7 mouse cellular contexts compared by ENCODE assay signal in genomic region chr17:31855597-31856518, GRCm38 (mm10). TPM values are rescaled to one million over a fixed set of nuclear protein-coding genes. Genes with fewer than 3 reads are reported as not detected.
DNase-seq lines count a peak whose midpoint lies in the region; ATAC-seq and TF ChIP-seq lines count a peak whose summit lies in the region.

Sik1 (minus strand) TSS chr17:31855804.

- H3K4me3 ChIP-seq in embryonic facial prominence, embryonic 11.5 days (ENCODE audit: low read depth, low read length): peak within 1 kb of the TSS; percentile 81
- H3K4me3 ChIP-seq in limb, embryonic 12.5 days (replicated peaks): peak within 1 kb of the TSS; percentile 82
- H3K4me3 ChIP-seq in midbrain, embryonic 15.5 days: peak within 1 kb of the TSS; percentile 62
- peak within 1 kb of the TSS; percentile 74 for H3K4me3 ChIP-seq in spleen, adult 2 months (ENCODE audit: extremely low read depth, insufficient read depth, insufficient read length)

- peak; percentile 90 for ATAC-seq in embryonic facial prominence, embryonic 11.5 days (replicated peaks; ENCODE audit: insufficient number of reproducible peaks, low FRiP score, low TSS enrichment, low read depth)
- ATAC-seq in limb, embryonic 12.5 days (ENCODE audit: insufficient number of reproducible peaks, insufficient read depth, low FRiP score, low TSS enrichment, low read depth): peak; percentile 85
- ATAC-seq in midbrain, embryonic 15.5 days (replicated peaks): peak; percentile 94

- peak; percentile 36 for TF ChIP-seq POLR2A in spleen, adult 2 months (IDR thresholded peaks at IDR 0.05; ENCODE audit: low read depth, low read length)

- peak within 1 kb of the TSS; percentile 92 for H3K4me2 ChIP-seq in embryonic facial prominence, embryonic 11.5 days (ENCODE audit: low read depth, low read length)
- peak within 1 kb of the TSS; percentile 88 for H3K4me2 ChIP-seq in limb, embryonic 12.5 days
- H3K4me2 ChIP-seq in midbrain, embryonic 15.5 days: peak within 1 kb of the TSS; percentile 71

- no peaks in the 10 kb centered on the region for H3K36me3 ChIP-seq in embryonic facial prominence, embryonic 11.5 days (replicated peaks; ENCODE audit: control insufficient read depth, insufficient read depth, low read depth, low read length)
- peaks cover 5% of the 10 kb centered on the region for H3K36me3 ChIP-seq in limb, embryonic 12.5 days
- no peaks in the 10 kb centered on the region for H3K36me3 ChIP-seq in midbrain, embryonic 15.5 days (replicated peaks)
- H3K36me3 ChIP-seq in spleen, adult 2 months (ENCODE audit: control insufficient read depth, insufficient read depth, low read length): peaks cover 8% of the 10 kb centered on the region

- H3K27me3 ChIP-seq in embryonic facial prominence, embryonic 11.5 days (ENCODE audit: control insufficient read depth, insufficient read depth, low read length): no peaks in the 10 kb centered on the region
- no peaks in the 10 kb centered on the region for H3K27me3 ChIP-seq in limb, embryonic 12.5 days
- no peaks in the 10 kb centered on the region for H3K27me3 ChIP-seq in midbrain, embryonic 15.5 days (replicated peaks)
- H3K27me3 ChIP-seq in spleen, adult 2 months (ENCODE audit: control insufficient read depth, insufficient read depth, low read length): no peaks in the 10 kb centered on the region

- under 1% methylated on average over 74 of the region's 92 CpGs for WGBS in embryonic facial prominence, embryonic 11.5 days
- WGBS in limb, embryonic 12.5 days: under 1% methylated on average over 90 of the region's 92 CpGs
- WGBS in midbrain, embryonic 15.5 days: under 1% methylated on average over 86 of the region's 92 CpGs
- WGBS in spleen, adult 2 months: 2% methylated on average over 69 of the region's 92 CpGs

- H3K9me3 ChIP-seq in embryonic facial prominence, embryonic 11.5 days (replicated peaks; ENCODE audit: control insufficient read depth, low read length): no peaks in the 10 kb centered on the region
- H3K9me3 ChIP-seq in limb, embryonic 12.5 days: no peaks in the 10 kb centered on the region
- no peaks in the 10 kb centered on the region for H3K9me3 ChIP-seq in midbrain, embryonic 15.5 days

- H3K27ac ChIP-seq in embryonic facial prominence, embryonic 11.5 days (replicated peaks; ENCODE audit: low read depth, low read length): peak within 1 kb of the TSS; percentile 52
- H3K27ac ChIP-seq in limb, embryonic 12.5 days: peak within 1 kb of the TSS; percentile 83
- peak within 1 kb of the TSS; percentile 76 for H3K27ac ChIP-seq in midbrain, embryonic 15.5 days
- peak within 1 kb of the TSS; percentile 88 for H3K27ac ChIP-seq in spleen, adult 2 months (ENCODE audit: insufficient read depth, low read length)

- H3K4me1 ChIP-seq in embryonic facial prominence, embryonic 11.5 days (ENCODE audit: control insufficient read depth, insufficient read depth, low read length): no peaks in the 10 kb centered on the region
- peaks cover 43% of the 10 kb centered on the region for H3K4me1 ChIP-seq in limb, embryonic 12.5 days (replicated peaks)
- H3K4me1 ChIP-seq in midbrain, embryonic 15.5 days: peaks cover 33% of the 10 kb centered on the region
- peaks cover 14% of the 10 kb centered on the region; the same call in 1 of the 2 replicates for H3K4me1 ChIP-seq in spleen, adult 2 months (ENCODE audit: control insufficient read depth, insufficient read depth, insufficient read length)

- peak within 1 kb of the TSS; percentile 78 for H3K9ac ChIP-seq in embryonic facial prominence, embryonic 11.5 days (replicated peaks; ENCODE audit: low read length)
- H3K9ac ChIP-seq in limb, embryonic 12.5 days (replicated peaks): peak within 1 kb of the TSS; percentile 80
- peak within 1 kb of the TSS; percentile 83 for H3K9ac ChIP-seq in midbrain, embryonic 15.5 days

- TF ChIP-seq CTCF in spleen, adult 2 months (IDR thresholded peaks at IDR 0.05; ENCODE audit: extremely low read depth, insufficient read depth, insufficient read length, insufficient replicate concordance): peak; percentile 67

- peak; percentile 99 for DNase-seq in adrenal gland, postnatal 14 days
- peak; percentile 98 for DNase-seq in embryonic facial prominence, embryonic 11.5 days (ENCODE audit: low spot score)
- peak; percentile 100 for DNase-seq in heart, adult 11 months
- peak; percentile 99 for DNase-seq in kidney, adult 18-20 months
- DNase-seq in spleen, adult 2 months (ENCODE audit: low read depth in 1 of 2, low spot score in 2 of 2): peak; percentile 93 to 98

RNA-seq across cellular contexts. Expression of gene Sik1, which starts in this region (rescaled TPM):
- total RNA-seq in adrenal gland, postnatal 14 days (2021): 47.3 and 100 TPM in 2 replicates
- 10.5 and 14.0 TPM in 2 replicates for polyA plus RNA-seq in embryonic facial prominence, embryonic 11.5 days (2014; fragmentation: Nextera tagmentation; extraction: Ambion mirVana)
- polyA plus RNA-seq in limb, embryonic 12.5 days (2016; fragmentation: Nextera tagmentation; extraction: Ambion mirVana): 14.1 and 15.2 TPM in 2 replicates
- 22.9 and 25.5 TPM in 2 replicates for polyA plus RNA-seq in midbrain, embryonic 15.5 days (2015; fragmentation: Nextera tagmentation; extraction: Ambion mirVana)
- 56.4 and 67.8 TPM in 2 replicates for polyA plus RNA-seq in spleen, adult 2 months (2012; rRNA removed)

Comparison
In these comparisons a context has a peak if more than half of its experiments do, and no peak if none do; other contexts are left out.
1. Peak in every context shown above with its lines: DNase-seq, ATAC-seq, H3K4me3 ChIP-seq and H3K27ac ChIP-seq.